Mouse (Mus musculus) limb, embryonic 11.5 days (tissue): Measurements from ENCODE around the gene Prkg1. TPM values are rescaled to one million over a fixed set of nuclear protein-coding genes. Genes with fewer than 3 reads are reported as not detected.

Experiments
- ATAC-seq: fragments of 200-750 bp; cut with Nextera tagmentation; 2 replicates; pipeline ENCODE4 v1.8.0; 2017; ENCODE audit warnings: low read depth; ENCODE audit not compliant: insufficient number of reproducible peaks, low FRiP score, low TSS enrichment
- DNase-seq: peaks from one replicate; pipeline ENCODE4 v3.0.0-alpha.2; 2015; ENCODE audit warnings: low spot score
- H3K27ac ChIP-seq: fragments of 300-500 bp; sonication (generic); replicated peaks from 2 replicates; pipeline ENCODE4 v1.5.1; 2014; ENCODE audit warnings: low read depth, mild to moderate bottlenecking, low read length
- H3K27me3 ChIP-seq: fragments of 300-500 bp; sonication (generic); 2 replicates; pipeline ENCODE4 v1.6.1; 2014; ENCODE audit warnings: mild to moderate bottlenecking, low read length, mixed read lengths; ENCODE audit not compliant: control insufficient read depth, insufficient read depth
- H3K36me3 ChIP-seq: fragments of 300-500 bp; sonication (generic); 2 replicates; pipeline ENCODE4 v1.6.1; 2014; ENCODE audit warnings: mild to moderate bottlenecking, low read length, moderate library complexity, mixed read lengths; ENCODE audit not compliant: control insufficient read depth, insufficient read depth
- H3K4me1 ChIP-seq: fragments of 300-500 bp; sonication (generic); 2 replicates; pipeline ENCODE4 v1.6.1; 2014; ENCODE audit warnings: low read length, mixed read lengths; ENCODE audit not compliant: control insufficient read depth, insufficient read depth
- H3K4me2 ChIP-seq: fragments of 300-500 bp; sonication (generic); 2 replicates; pipeline ENCODE4 v1.6.1; 2014; ENCODE audit warnings: low read depth, mild to moderate bottlenecking, moderate library complexity; ENCODE audit not compliant: severe bottlenecking
- H3K4me3 ChIP-seq: fragments of 300-500 bp; sonication (generic); 2 replicates; pipeline ENCODE4 v1.5.1; 2014; ENCODE audit warnings: low read depth, low read length
- H3K9ac ChIP-seq: fragments of 300-500 bp; sonication (generic); 2 replicates; pipeline ENCODE4 v1.6.1; 2014; ENCODE audit warnings: mild to moderate bottlenecking, low read length
- H3K9me3 ChIP-seq: fragments of 300-500 bp; sonication (generic); 2 replicates; pipeline ENCODE4 v1.6.1; 2016; ENCODE audit warnings: low read length; ENCODE audit not compliant: control insufficient read depth
- WGBS: fragments of 180-500 bp; shearing (Covaris S2); extraction: QIAGEN DNeasy Blood & Tissue Kit; methylation state at CpG from one replicate; pipeline ENCODE4 v1.1.7; 2014; 5-methylcytosine and 5-hydroxymethylcytosine counted together
- polyA plus RNA-seq: library from polyadenylated mRNA; unstranded; fragments of >200 nt; fragmentation: Nextera tagmentation; extraction: Ambion mirVana; gene quantifications from 2 replicates; pipeline ENCODE4 v1.2.1, GENCODE M21; 2014

Gene Prkg1
- polyA plus RNA-seq, 1 experiment from 2014 or later, result 2.1 TPM

GRCm38 (mm10) chr19:31426142-31426541, 338.7 kb downstream of the Prkg1 start:
- no peak overlapping the region for H3K27ac ChIP-seq
- no peaks in the 10 kb centered on the region for H3K27me3 ChIP-seq
- H3K4me1 ChIP-seq, result no peaks in the 10 kb centered on the region
- H3K4me3 ChIP-seq, result no peak overlapping the region
- DNase-seq (no peak), ATAC-seq (no peak)
- 70% methylated on average over 5 of the region's 5 CpGs for WGBS
- no peaks in the 10 kb centered on the region for H3K9me3 ChIP-seq
- H3K4me2 ChIP-seq, result no peak overlapping the region
- H3K9ac ChIP-seq, result no peak overlapping the region
- no peaks in the 10 kb centered on the region for H3K36me3 ChIP-seq

GRCm38 (mm10) chr19:31425199-31425598, 339.6 kb downstream of the Prkg1 start:
- H3K27ac ChIP-seq, result no peak overlapping the region
- no peak for ATAC-seq
- no peak for DNase-seq
- H3K4me2 ChIP-seq, result no peak overlapping the region
- 80% methylated on average over 9 of the region's 9 CpGs for WGBS
- H3K36me3 ChIP-seq, result no peaks in the 10 kb centered on the region
- H3K4me1 ChIP-seq, result no peaks in the 10 kb centered on the region
- no peak overlapping the region for H3K9ac ChIP-seq
- no peak overlapping the region for H3K4me3 ChIP-seq
- no peaks in the 10 kb centered on the region for H3K9me3 ChIP-seq
- H3K27me3 ChIP-seq, result no peaks in the 10 kb centered on the region

- DNase-seq, result no peak
- no peak overlapping the region for H3K9ac ChIP-seq
- H3K27ac ChIP-seq, result no peak overlapping the region
- H3K4me1 ChIP-seq, result no peaks in the 10 kb centered on the region
- WGBS, result 58% methylated on average over 5 of the region's 5 CpGs
- H3K4me2 ChIP-seq, result no peak overlapping the region
- ATAC-seq, result no peak
- no peaks in the 10 kb centered on the region for H3K36me3 ChIP-seq
- no peaks in the 10 kb centered on the region for H3K9me3 ChIP-seq
- H3K4me3 ChIP-seq, result no peak overlapping the region
- no peaks in the 10 kb centered on the region for H3K27me3 ChIP-seq
Observed at GRCm38 (mm10) chr19:31424319-31424718, 340.5 kb downstream of the Prkg1 start.

- no peak for DNase-seq
- ATAC-seq, result no peak
- Histone ChIP-seq H3K9me3 (no peaks in the 10 kb centered on the region), H3K4me3 (no peak overlapping the region), H3K27me3 (no peaks in the 10 kb centered on the region), H3K27ac (no peak overlapping the region), H3K9ac (no peak overlapping the region), H3K36me3 (no peaks in the 10 kb centered on the region), H3K4me2 (no peak overlapping the region), H3K4me1 (no peaks in the 10 kb centered on the region)
- WGBS, result 78% methylated on average over 7 of the region's 7 CpGs
Observed at GRCm38 (mm10) chr19:31413571-31413970, 351.3 kb downstream of the Prkg1 start.

GRCm38 (mm10) chr19:31396096-31396495, 368.7 kb downstream of the Prkg1 start:
- Histone ChIP-seq H3K36me3 (no peaks in the 10 kb centered on the region), H3K4me1 (no peaks in the 10 kb centered on the region), H3K4me3 (no peak overlapping the region), H3K4me2 (no peak overlapping the region), H3K27ac (no peak overlapping the region), H3K9ac (no peak overlapping the region), H3K9me3 (no peaks in the 10 kb centered on the region), H3K27me3 (no peaks in the 10 kb centered on the region)
- ATAC-seq (no peak), DNase-seq (no peak)
- WGBS, result 93% methylated on average over 1 of the region's 1 CpGs

- no peaks in the 10 kb centered on the region for H3K4me1 ChIP-seq
Observed at GRCm38 (mm10) chr19:31385353-31385752, 379.5 kb downstream of the Prkg1 start.

GRCm38 (mm10) chr19:31383881-31384280, 381.0 kb downstream of the Prkg1 start:
- Histone ChIP-seq H3K9ac (no peak overlapping the region), H3K4me3 (no peak overlapping the region), H3K4me1 (no peaks in the 10 kb centered on the region), H3K27me3 (no peaks in the 10 kb centered on the region), H3K27ac (no peak overlapping the region), H3K9me3 (no peaks in the 10 kb centered on the region), H3K36me3 (no peaks in the 10 kb centered on the region), H3K4me2 (no peak overlapping the region)
- ATAC-seq (no peak), DNase-seq (no peak)
- 83% methylated on average over 5 of the region's 5 CpGs for WGBS

More at GRCm38 (mm10) chr19:31385353-31385752, 379.5 kb downstream of the Prkg1 start:
- H3K4me3 ChIP-seq, result no peak overlapping the region
- 86% methylated on average over 3 of the region's 3 CpGs for WGBS
- H3K9ac ChIP-seq, result no peak overlapping the region
- DNase-seq (no peak), ATAC-seq (no peak)
- H3K4me2 ChIP-seq, result no peak overlapping the region
- no peaks in the 10 kb centered on the region for H3K27me3 ChIP-seq
- no peaks in the 10 kb centered on the region for H3K9me3 ChIP-seq
- no peaks in the 10 kb centered on the region for H3K36me3 ChIP-seq
- H3K27ac ChIP-seq, result no peak overlapping the region

GRCm38 (mm10) chr19:31370106-31370505, 394.7 kb downstream of the Prkg1 start:
- Histone ChIP-seq H3K9ac (no peak overlapping the region), H3K27ac (no peak overlapping the region), H3K9me3 (no peaks in the 10 kb centered on the region), H3K4me3 (no peak overlapping the region), H3K36me3 (no peaks in the 10 kb centered on the region), H3K4me2 (no peak overlapping the region), H3K27me3 (no peaks in the 10 kb centered on the region), H3K4me1 (no peaks in the 10 kb centered on the region)
- DNase-seq (no peak), ATAC-seq (no peak)
- WGBS, result 90% methylated on average over 1 of the region's 1 CpGs

- no peaks in the 10 kb centered on the region for H3K27me3 ChIP-seq
- H3K4me2 ChIP-seq, result no peak overlapping the region
- no peaks in the 10 kb centered on the region for H3K36me3 ChIP-seq
- ATAC-seq (no peak), DNase-seq (no peak)
- no peak overlapping the region for H3K4me3 ChIP-seq
- no peak overlapping the region for H3K9ac ChIP-seq
- no peaks in the 10 kb centered on the region for H3K4me1 ChIP-seq
- no peak overlapping the region for H3K27ac ChIP-seq
- H3K9me3 ChIP-seq, result no peaks in the 10 kb centered on the region
- 91% methylated on average over 1 of the region's 1 CpGs for WGBS
Observed at GRCm38 (mm10) chr19:31369116-31369515, 395.7 kb downstream of the Prkg1 start.
